Mouse (Mus musculus): ENCODE data around the gene Gm10217. TPM values are rescaled to one million over a fixed set of nuclear protein-coding genes. Genes with fewer than 3 reads are reported as not detected.

The Gm10217 gene
- not detected for total RNA-seq (2021)

DNA sequence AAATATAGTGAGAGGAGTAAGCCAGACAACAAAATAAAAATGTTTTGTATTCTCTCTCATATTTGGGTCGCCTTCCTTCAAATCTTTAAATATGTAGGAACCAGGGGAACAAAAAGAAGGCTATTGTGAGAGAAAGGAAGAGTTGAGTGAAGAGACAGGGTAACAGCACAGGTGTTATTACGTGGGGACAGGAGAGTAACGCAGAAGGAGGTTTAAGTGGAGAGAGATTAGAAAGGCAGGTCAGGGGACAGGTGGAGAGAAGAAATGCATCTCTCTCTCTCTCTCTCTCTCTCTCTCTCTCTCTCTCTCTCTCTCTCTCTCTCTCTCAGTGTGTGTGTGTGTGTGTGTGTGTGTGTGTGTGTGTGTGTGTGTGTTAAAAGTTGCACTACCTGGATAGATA, at the start of gene Gm10217:
Gene Gm10217, plus strand, starts transcription at position 301 of the 400 bp plus-strand sequence.
- DNase-seq = no peak
- intact Hi-C loops (cut with DNase I) = no loop called here

DNA sequence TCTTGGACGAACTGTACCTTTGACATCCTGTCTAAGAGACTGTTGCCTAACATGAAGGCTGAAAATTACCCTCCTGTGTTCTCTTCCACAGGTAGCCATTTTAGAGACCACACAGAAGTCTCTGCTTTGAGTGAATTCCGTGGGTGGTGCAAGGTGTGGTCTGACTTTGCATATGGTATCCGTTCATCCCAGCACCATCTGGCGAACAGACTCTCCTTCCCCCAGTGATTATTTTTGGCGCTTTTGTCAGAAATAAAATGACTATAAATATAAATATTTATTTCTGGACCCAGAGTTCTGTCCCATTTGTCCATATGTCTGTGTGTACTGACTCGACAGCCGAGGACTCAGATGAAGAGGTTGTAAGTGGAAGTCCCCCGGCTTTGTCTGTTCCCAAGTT, 39.3 kb upstream of the Gm10217 start:
- intact Hi-C loops (cut with DNase I) = no loop called here
- DNase-seq = no peak

DNA sequence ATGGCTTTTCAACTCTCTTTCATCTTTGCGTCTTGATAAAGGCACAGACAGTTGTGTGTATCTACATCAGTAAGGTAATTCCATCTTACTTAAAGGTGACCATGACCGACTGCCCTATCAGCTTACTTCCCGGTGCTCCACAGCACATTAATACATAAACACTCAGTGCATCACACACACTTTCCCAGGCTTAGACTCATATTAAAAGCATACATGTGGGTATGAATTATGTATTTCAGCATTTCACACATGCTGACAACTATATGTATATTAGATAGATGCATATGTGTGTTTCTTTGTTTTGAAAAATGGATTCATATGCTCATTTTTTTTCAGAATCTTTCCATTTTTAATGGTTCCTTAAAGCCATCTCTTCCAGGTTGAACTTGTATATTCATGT, 23.8 kb upstream of the Gm10217 start:
- intact Hi-C loops (cut with DNase I) = no loop called here
- no peak for DNase-seq

DNA sequence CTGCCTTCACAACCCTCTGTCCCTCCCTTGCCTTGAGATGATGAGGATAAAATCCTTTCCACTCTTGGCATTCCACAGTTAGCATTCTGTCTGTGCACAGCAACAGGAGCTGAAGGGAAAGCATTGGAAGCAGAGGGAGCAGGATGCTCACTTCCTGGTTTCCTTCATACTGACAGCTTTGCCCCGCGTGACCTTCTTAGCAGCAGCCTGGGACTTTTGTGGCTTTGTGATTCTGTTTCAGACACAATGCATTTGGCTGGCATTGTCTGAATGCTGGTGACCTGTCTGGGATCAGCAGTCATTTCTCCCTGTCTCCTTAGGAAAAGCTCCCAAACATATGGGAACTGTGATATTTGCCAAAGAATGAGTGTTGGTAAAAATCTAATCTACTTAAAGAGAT, 4.8 kb upstream of the Gm10217 start:
- DNase-seq = no peak
- intact Hi-C loops (cut with DNase I) = no loop called here

DNA sequence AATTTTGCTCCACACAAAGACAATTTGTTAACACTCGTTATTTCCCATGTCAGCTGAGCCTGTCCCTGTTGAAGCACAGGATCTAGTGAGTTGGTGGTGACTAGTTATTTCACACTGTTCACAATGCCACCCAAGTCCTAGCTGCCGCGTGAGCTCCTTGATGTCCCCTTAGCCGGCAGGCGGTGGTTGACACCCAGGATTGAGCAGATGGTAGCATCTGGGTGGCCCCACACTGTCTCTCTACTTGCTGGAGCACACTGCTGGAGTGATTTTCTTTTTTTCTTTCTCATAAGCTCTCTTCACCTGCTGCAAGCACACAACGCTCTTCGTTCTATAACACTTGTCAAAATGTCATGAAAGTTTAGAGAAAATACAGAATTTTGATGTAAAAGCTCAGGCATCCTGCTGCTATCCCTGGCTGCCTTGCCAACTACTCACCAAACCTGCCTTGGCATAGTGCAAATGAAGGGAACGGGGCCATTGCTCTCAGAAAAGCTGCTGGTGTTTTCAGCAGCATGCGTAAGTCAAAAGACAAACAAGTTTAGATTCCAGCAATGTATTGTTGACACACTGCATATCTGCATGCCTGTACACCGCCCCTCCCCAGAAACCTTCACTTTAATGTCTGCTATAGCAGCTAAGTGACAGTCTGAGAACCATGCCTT, 3.4 kb upstream of the Gm10217 start:
- intact Hi-C loops (cut with DNase I) = no loop called here
- no peak for DNase-seq

DNA sequence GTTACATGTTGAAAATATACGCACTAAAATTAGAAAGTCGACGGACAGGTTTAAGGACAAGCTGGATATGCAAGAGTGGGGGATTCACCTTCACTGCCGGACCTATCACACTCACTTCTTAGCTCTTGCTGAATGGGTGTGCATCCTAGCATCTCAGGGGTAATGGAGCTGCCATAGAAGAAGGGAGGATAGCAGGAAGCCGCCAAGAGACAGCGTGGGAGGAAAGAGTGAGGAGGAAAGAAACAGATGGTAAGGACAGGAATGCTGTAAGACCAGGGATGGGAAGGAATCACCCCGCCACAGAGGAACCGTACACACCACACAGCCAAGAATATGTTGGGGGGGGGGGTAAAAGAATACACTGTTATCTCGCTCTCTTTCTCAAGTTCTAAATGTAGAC, 1.1 kb downstream of the Gm10217 start:
- intact Hi-C loops (cut with DNase I) = no loop called here
- no peak for DNase-seq

DNA sequence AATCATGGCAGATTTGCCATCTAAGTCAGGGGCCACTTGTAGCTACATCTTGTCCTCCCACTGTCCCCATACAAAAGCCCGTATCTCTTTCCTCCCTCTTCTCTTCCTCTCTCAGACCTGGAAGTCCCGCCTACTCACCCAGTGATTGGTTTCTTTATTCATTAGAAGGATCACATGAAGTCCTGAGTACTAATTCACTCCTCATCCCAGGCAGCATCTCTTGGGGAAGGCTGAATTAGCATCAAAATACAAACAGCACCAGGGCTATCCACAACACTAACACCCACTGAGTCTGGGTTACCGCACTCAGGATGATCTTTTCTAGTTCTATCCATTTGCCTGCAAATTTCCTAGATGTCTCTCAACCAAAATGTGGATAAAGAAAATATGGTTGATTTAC, 4.0 kb downstream of the Gm10217 start:
- DNase-seq = no peak
- intact Hi-C loops (cut with DNase I) = no loop called here

DNA sequence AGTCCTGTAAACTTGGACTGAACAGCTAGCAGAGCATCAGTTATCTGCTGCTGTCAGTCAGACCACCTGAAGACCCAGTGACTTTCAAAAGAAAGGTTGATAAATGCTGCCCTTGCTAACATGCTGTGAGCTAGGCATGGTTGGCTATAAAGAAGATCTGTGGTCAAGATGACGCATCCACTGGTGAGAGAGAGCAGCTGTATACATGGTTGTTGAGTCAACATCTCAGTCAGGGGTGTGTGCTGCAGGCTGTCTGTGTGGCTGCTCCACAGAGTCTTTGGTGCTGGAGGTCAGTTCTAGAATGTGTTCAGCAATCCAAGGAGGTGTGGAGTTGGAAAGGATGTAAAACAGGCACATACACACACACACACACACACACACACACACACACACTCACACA, 12.2 kb downstream of the Gm10217 start:
- intact Hi-C loops (cut with DNase I) = no loop called here
- DNase-seq = no peak

DNA sequence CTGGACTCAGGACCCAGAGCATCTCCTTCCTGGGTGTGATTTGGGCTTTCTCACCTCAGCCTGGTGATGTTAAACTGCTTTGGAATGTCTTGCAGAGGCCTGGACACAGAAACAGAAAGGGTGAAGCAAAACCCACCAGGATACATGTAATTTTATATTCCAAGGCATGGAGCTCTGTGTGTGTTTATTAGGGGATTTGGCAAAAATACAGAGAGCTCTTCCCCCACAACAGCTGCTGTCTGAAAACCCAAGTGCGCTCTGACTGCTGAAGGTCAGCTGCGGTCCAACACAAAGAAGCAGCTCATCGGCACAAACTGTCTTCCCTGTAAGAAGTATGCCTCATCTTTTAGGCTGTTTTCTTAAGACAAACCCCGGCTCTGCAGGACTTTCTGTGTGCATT, 15.9 kb downstream of the Gm10217 start:
- intact Hi-C loops (cut with DNase I) = no loop called here
- DNase-seq = no peak

DNA sequence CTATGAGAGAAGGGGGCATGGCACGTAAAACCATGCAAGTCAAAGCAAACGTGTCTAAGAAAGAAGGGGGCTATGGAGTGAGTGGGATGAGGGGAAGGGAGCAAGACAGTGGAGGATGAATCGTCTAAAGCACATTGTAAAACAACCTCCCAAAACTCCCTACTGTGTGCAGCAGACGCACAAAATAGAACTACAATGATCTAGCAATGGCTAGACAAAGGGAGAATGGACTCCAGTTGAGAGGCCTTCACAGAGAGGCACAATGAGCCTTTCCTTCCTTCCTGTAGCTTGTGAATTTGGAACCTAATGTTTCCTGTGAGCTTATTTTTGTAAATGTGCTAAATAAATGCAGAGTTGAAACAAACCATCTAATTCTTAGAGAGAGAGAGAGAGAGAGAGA, 22.7 kb downstream of the Gm10217 start:
- DNase-seq = no peak
- intact Hi-C loops (cut with DNase I) = no loop called here

DNA sequence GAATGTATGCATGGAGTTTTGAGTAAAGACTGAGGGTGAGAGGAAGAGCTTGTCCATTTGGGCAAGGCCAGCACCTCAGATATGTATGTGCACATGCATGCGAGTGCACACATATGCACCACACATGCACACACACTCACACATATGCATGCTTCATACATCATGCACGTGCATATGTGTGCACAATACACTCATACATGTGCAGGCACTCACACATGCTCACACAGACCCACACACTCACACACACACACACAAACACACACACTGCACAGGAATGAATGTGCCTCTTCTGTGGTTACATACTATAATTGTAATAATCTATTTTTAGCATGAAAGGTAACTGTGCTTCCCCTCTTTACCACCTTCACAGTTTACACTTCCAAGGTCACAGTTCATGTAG, 35.1 kb downstream of the Gm10217 start:
- no peak for DNase-seq
- intact Hi-C loops (cut with DNase I) = no loop called here

DNA sequence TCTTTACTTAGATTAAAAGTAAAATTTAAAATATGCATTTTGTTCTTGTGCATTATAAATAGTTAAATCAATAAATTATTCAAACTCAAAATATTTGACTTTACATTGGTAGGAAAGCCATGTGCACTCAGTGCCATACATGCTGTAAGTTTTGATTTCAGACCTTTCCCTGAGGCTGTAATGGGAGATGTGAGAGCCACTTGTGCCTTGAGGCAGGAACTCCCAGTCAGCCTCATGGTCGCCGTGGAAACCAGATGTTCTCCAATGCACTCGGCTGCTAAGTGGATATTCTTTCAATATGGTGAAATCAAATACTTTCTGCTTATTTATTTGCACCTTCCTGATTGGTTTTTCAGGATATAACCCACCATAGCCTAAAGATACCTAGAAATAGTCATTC, 35.6 kb downstream of the Gm10217 start:
- DNase-seq = no peak
- intact Hi-C loops (cut with DNase I) = no loop called here

Other genes starting within 250 kb of the Gm10217 start
- not detected for gene Fam155a, start 93.1 kb upstream of the Gm10217 start, total RNA-seq (2021)
- gene Lig4, start 113.4 kb downstream of the Gm10217 start, total RNA-seq (2021) = 1 to 10 TPM; 4.7 to 5.3 TPM
- 10 to 100 TPM in 1 of 2 experiments, 1 to 10 TPM in 1; 9.6 to 13.4 TPM for gene Abhd13, start 113.5 kb downstream of the Gm10217 start, total RNA-seq (2021)
- gene Tnfsf13b, start 142.2 kb downstream of the Gm10217 start, total RNA-seq (2021) = 1 to 10 TPM; 5.1 to 5.3 TPM

All from heart, postnatal 36 days (tissue).